Mouse (Mus musculus): ENCODE measurements around the gene Nrcam.

The Nrcam gene

GRCm38 (mm10) chr12:44515066-44515465 is 186.4 kb downstream of the Nrcam start:
- no peak for DNase-seq (ENCODE audit: low spot score in 2 of 2)

DNA sequence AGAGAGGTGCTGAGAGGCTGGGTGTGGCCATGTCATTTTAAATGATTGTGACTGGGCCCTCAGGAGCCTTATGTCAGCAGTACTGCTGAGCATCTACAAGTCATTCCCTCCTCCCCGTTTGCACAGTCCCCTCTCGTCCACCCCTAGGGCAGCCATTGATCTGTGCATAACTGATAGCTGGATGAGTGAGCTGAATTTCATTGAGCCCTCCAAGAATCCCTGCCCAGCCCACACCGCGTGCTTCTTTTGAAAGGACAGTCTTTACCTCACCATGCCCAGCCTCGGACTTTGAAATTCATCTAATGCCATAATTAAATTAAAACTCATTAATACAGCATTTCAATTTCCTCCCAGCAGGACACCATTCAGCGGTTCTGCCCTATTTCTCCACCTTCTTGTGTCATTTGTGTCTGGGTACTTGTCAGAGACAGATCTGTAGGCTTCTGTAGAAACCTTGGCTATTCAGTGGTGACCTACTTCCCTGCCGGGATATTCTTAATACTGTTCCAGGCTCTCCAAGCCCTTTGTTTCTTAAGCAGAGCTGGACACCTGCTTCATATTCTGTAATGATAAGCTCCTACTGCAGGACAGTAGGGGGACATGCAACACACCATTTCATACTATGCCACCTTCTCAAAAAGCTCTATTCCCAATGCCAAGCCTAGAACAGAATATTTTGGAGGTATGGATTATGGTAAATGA is 190.9 kb downstream of the Nrcam start:
- no peak for DNase-seq (ENCODE audit: low spot score in 2 of 2)

DNA sequence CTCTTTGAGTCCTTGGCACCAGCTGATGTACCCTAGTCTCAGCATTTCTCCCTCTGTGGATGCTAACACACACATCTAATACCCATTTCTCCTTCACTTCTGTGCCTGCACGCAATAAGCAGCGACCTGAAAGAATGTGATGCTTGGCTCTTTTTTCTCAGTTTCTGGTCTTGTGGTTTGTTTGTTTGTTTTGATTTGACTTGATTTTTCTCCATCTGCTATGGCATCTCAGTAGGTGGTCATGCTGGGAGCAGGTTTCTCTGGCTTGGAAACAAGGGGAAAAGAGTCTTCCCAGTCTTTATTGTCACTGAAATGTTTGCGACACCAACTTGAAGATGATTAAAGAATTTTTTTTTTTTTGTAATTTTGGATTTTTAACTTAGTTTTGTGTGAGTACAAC is 192.8 kb downstream of the Nrcam start:
- DNase-seq (ENCODE audit: low spot score in 2 of 2) = no peak

DNA sequence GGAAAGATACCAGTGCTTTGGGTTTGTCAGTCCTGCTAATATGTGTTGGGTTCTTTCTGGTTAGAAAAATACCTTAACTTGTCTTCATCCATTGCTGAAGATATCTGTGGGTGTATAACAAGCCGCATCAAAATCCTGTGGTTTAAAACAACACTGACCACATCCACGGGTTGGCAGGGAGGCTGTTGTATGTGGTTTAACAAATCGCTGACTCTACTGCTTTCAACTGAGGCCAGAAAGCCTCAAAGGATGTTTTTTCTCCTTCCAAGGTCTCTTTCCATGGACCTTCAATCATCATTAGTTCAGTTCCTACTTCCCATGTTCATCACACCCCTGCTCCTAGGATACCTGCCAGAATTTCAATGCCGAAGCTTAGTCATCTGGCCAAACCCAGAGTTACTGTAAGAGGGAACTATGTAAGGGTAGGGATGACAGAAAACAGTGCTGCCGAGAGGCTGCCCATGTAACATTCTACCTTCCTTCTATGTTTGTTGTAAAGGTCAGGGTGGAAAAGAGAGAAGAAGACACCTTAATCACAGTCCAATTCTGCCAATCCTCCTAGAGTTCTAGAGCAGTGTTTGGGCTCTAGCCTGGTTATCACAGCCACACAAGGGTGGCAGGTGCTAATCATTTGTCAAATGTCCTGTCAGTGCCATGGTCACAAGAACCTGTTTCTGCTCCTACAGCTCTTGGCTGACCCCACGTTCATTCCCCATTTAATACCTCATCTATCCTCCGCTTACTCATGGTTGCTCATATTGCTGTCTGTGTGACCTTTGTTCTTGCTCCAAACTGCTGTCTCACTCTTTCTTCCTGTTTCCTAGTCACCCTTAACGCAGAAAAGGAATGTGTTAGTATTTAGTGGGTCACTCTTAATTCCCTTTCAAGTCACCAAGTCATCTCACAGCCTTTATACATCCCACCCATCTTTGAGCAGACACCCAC is 196.2 kb downstream of the Nrcam start:
- no peak for DNase-seq (ENCODE audit: low spot score in 2 of 2)

GRCm38 (mm10) chr12:44528391-44529016 is 199.8 kb downstream of the Nrcam start:
- DNase-seq (ENCODE audit: low spot score in 2 of 2) = no peak

GRCm38 (mm10) chr12:44532337-44533113 is 203.8 kb downstream of the Nrcam start:
- no peak for DNase-seq (ENCODE audit: low spot score in 2 of 2)

- DNase-seq (ENCODE audit: low spot score in 2 of 2) = no peak
These were observed 205.5 kb downstream of the Nrcam start for GRCm38 (mm10) chr12:44534100-44534633.

DNA sequence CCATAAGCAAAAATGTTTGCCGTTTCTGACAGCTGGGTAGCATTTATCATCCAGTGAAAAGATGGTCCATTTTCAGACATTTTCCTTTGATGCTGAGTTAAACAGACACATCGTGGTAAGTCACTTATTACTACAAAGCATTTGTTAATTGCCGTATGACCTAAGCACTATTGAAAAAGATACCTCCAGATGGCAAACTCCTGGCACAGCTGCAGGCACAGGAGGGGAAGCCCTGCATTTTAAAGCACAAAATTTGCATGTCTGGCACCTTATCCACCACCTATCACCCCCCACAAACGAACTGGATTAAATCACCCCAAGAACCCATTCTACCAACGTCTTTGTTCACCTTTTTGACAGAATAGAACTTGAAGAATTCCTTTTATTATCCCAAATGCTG is 206.9 kb downstream of the Nrcam start:
- DNase-seq (ENCODE audit: low spot score in 2 of 2) = no peak

DNA sequence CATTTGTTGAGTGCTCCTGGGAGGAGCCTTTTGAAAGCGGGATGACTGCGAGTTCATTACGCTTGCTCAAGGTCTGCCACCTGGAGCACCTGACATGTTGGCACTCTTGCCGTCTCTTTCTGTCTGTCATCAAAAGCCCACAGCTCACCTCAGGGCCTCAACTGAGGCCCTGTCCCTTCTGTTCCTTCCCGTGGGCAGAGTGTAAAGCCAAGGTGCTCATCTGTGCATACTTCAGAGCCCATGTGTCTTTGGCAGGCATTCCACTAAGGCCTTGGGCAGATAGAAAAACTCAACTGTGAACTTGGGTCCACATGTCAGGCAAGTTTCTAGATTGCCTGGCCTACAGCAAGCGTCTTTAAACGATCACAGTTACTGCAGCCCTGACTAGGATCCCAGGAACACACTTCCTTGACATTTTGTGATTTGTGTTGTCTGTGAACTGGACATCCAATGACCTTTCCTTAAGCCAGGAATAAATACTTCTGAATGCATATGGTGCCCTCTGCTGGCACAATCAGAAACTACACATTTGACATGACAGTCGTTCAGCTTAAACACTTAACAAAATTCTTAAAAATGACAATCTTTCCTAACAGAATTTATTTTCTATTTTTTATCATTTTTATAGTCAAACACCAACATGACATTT is 219.2 kb downstream of the Nrcam start:
- peak; percentile 17 to 50 for DNase-seq (ENCODE audit: low spot score in 2 of 2)

GRCm38 (mm10) chr12:44548465-44548864 is 219.8 kb downstream of the Nrcam start:
- DNase-seq (ENCODE audit: low spot score in 2 of 2) = no peak

DNA sequence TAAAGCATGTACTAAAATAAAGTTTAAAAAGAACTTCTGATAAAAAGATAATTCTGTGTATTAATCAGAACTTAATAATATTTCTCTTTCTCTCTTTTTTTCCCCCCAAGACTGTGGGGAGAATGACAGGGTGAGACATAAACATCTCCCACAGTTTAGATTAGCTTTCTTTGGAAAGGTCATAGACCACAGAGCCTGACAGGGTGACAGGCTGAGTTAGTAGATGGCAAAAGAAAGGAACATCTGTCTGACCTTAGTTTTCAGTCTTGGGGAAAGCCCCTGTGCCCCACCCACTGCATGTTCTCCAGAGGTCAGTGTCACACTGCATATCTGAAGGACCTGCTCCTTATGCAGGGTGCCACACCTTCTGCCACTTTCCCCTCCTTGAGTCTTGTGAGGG is 222.9 kb downstream of the Nrcam start:
- no peak for DNase-seq (ENCODE audit: low spot score in 2 of 2)

- no peak for DNase-seq (ENCODE audit: low spot score in 2 of 2)
These were observed 225.4 kb downstream of the Nrcam start for GRCm38 (mm10) chr12:44554051-44554450.

GRCm38 (mm10) chr12:44554808-44555207 is 226.1 kb downstream of the Nrcam start:
- no peak for DNase-seq (ENCODE audit: low spot score in 2 of 2)

GRCm38 (mm10) chr12:44560002-44560401 is 231.3 kb downstream of the Nrcam start:
- no peak for DNase-seq (ENCODE audit: low spot score in 2 of 2)

DNA sequence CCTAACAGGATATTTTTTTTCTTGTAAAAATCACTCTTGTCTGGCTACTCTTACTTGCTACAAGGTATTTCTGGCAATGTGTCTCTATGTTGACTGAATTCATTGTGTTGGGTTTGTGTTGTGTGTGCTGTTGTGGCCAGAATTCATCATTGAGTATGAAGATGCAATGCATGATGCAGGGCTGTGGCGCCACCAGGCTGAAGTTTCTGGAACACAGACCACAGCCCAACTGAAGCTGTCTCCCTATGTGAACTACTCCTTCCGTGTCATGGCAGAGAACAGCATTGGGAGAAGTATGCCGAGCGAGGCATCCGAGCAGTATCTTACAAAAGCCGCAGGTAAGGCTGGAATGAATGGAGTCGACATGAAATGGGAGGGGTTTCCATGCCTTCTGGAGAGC is 241.4 kb downstream of the Nrcam start:
- DNase-seq (ENCODE audit: low spot score in 2 of 2) = no peak

GRCm38 (mm10) chr12:44572664-44573063 is 244.0 kb downstream of the Nrcam start:
- DNase-seq (ENCODE audit: low spot score in 2 of 2) = no peak

GRCm38 (mm10) chr12:44574167-44574566 is 245.5 kb downstream of the Nrcam start:
- DNase-seq (ENCODE audit: low spot score in 2 of 2) = no peak

DNA sequence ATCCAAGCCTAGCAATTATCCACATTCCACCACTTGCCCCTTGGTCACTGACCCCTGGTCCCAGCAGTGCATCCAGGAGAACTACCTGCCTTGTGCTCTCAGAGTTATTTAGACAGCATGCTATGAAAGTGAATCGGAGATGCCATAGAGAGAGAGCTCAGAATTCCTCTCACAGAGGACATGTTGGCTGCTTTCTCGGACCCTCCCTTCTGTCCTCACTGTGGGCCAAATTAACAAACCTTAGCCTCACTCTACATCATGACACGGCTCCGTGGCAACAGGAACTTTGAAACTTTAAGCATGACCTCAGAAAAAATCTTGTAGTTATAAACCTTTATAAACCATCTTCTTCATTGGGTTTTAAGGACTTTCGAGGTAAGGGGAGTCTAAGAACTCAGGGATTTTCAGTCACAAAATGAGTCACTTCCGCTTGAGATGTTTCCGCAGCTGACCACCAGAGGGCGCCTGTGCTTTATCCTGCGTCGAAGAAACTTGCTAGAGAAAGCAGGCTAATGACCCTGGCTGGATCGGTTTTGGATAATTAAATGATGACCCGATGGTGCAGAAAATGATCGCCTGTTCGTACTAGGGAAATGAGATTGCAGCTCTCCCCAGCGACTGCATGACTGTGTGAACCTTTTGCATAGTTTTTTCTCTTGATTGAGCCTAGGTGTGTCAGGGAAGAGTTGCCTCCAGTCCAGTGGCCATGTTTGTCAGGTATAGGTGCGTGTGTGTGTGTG is 272.9 kb downstream of the Nrcam start:
- peak; percentile 14 to 58 for DNase-seq (ENCODE audit: low spot score in 2 of 2)

DNA sequence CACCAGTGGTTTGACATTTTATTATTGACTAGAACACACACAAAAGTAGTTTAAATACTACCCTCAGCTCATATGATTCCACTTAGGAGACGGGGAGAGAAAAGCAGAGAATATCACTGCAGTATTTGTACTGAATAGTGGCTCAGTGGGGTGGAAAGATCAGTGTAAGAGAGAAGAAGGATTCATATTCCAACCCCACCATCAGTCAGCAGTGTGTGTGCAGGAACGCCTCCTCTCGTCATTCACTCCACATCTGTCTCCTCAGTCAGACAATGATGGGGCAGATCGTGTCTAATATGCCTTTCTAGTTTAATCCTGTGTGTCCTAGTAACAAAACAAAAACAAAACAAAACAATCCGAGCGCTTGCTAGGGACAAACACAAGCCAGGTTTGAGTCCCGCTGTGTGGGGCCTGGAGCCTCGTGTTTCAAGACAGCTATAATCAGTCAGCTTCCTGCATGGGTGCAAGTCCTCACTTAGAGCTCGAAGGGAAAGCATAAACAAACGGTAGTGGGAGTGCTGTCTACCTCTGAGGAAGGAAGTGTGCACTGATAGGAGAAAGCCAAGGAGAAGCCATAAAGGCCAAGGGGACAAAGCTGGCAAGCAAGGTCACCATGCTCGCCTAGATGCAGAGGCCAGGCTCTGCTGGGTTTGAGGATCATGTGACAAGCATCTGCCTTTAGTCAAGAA is 273.7 kb downstream of the Nrcam start:
- no peak for DNase-seq (ENCODE audit: low spot score in 2 of 2)

GRCm38 (mm10) chr12:44602958-44603331 is 274.3 kb downstream of the Nrcam start:
- no peak for DNase-seq (ENCODE audit: low spot score in 2 of 2)

Measured in spleen, postnatal 10 days (tissue).